ENCODE assay signal across 17 mouse cellular contexts in genomic region chr13:8664615-8665240, GRCm38 (mm10).
DNase-seq lines count a peak whose midpoint lies in the region; ATAC-seq lines count a peak whose summit lies in the region.
"Had no signal": no experiment of that assay in that cellular context is flagged by ENCODE, and none has a peak within 500 bp of the region (broad histone marks: within the 10 kb centered on the region; RNA-seq: fewer than 3 reads in every experiment).

No protein-coding gene starts in this region.

- 82% methylated on average over 9 of the region's 9 CpGs for WGBS in neural tube, embryonic 12.5 days
- 62% methylated on average over 9 of the region's 9 CpGs for WGBS in hindbrain, embryonic 15.5 days
- WGBS in midbrain, embryonic 15.5 days = 69% methylated on average over 9 of the region's 9 CpGs
- 84% methylated on average over 9 of the region's 9 CpGs for WGBS in heart, embryonic 12.5 days

- no peaks in the 10 kb centered on the region for H3K9me3 ChIP-seq in neural tube, embryonic 12.5 days
- no peaks in the 10 kb centered on the region for H3K9me3 ChIP-seq in hindbrain, embryonic 15.5 days
- no peaks in the 10 kb centered on the region for H3K9me3 ChIP-seq in midbrain, embryonic 15.5 days
- H3K9me3 ChIP-seq in heart, embryonic 12.5 days (replicated peaks) = no peaks in the 10 kb centered on the region; the same call in 1 of the 2 replicates

- H3K36me3 ChIP-seq in neural tube, embryonic 12.5 days = no peaks in the 10 kb centered on the region
- no peaks in the 10 kb centered on the region for H3K36me3 ChIP-seq in hindbrain, embryonic 15.5 days
- H3K36me3 ChIP-seq in midbrain, embryonic 15.5 days (replicated peaks) = no peaks in the 10 kb centered on the region
- no peaks in the 10 kb centered on the region for H3K36me3 ChIP-seq in heart, embryonic 12.5 days

- no peak overlapping the region for H3K9ac ChIP-seq in neural tube, embryonic 12.5 days
- no peak overlapping the region for H3K9ac ChIP-seq in hindbrain, embryonic 15.5 days
- H3K9ac ChIP-seq in midbrain, embryonic 15.5 days = no peak overlapping the region
- H3K9ac ChIP-seq in heart, embryonic 12.5 days = no peak overlapping the region
- H3K9ac ChIP-seq: forebrain, postnatal 0 days; liver, postnatal 0 days had no signal

- H3K4me1 ChIP-seq in neural tube, embryonic 12.5 days = no peaks in the 10 kb centered on the region
- 0 out of 2 replicates have a peak, but pooled peaks cover 5% of the 10 kb centered on the region for H3K4me1 ChIP-seq in hindbrain, embryonic 15.5 days (replicated peaks)
- no peaks in the 10 kb centered on the region for H3K4me1 ChIP-seq in midbrain, embryonic 15.5 days
- no peaks in the 10 kb centered on the region for H3K4me1 ChIP-seq in heart, embryonic 12.5 days (replicated peaks)

- no peak for DNase-seq in neural tube, embryonic 10.5 days (ENCODE audit: extremely low spot score, low spot score)
- DNase-seq in gastrocnemius, postnatal 25 days = no peak
- DNase-seq: adrenal gland, adult 8-10 months; cerebellum, adult 2 months; forebrain, postnatal 0 days; kidney, postnatal 25 days; liver, postnatal 0 days; right cerebral cortex, adult 18-20 months; thymus, adult 2 months had no signal

- H3K27me3 ChIP-seq in neural tube, embryonic 12.5 days (replicated peaks) = no peaks in the 10 kb centered on the region
- H3K27me3 ChIP-seq in hindbrain, embryonic 15.5 days = no peaks in the 10 kb centered on the region
- H3K27me3 ChIP-seq in midbrain, embryonic 15.5 days (replicated peaks) = no peaks in the 10 kb centered on the region
- H3K27me3 ChIP-seq in heart, embryonic 12.5 days (replicated peaks) = no peaks in the 10 kb centered on the region

- ATAC-seq in neural tube, embryonic 12.5 days (ENCODE audit: low FRiP score, low read depth) = peak; percentile 82
- peak; percentile 75 for ATAC-seq in hindbrain, embryonic 15.5 days (ENCODE audit: low FRiP score, low read depth)
- ATAC-seq in midbrain, embryonic 15.5 days (replicated peaks) = peak; percentile 81; the same call in 1 of the 2 replicates
- ATAC-seq in monocyte, adult 5-6 weeks (replicated peaks; ENCODE audit: insufficient number of reproducible peaks, low FRiP score, low TSS enrichment, poor library complexity, severe bottlenecking) = no peak
- ATAC-seq in heart, embryonic 12.5 days (ENCODE audit: insufficient number of reproducible peaks, low FRiP score) = no peak
- ATAC-seq: forebrain, postnatal 0 days; intestine, embryonic 16.5 days; liver, postnatal 0 days; lung, postnatal 0 days had no signal

- no peak overlapping the region for H3K4me3 ChIP-seq in neural tube, embryonic 12.5 days
- H3K4me3 ChIP-seq in hindbrain, embryonic 15.5 days = no peak overlapping the region
- H3K4me3 ChIP-seq in midbrain, embryonic 15.5 days = no peak overlapping the region
- H3K4me3 ChIP-seq in heart, embryonic 12.5 days = no peak overlapping the region
- H3K4me3 ChIP-seq: layer of hippocampus, adult 2 months had no signal

- H3K27ac ChIP-seq in neural tube, embryonic 12.5 days = no peak overlapping the region
- no peak overlapping the region for H3K27ac ChIP-seq in hindbrain, embryonic 15.5 days (replicated peaks)
- no peak overlapping the region for H3K27ac ChIP-seq in midbrain, embryonic 15.5 days
- no peak overlapping the region for H3K27ac ChIP-seq in heart, embryonic 12.5 days (ENCODE audit: poor library complexity, severe bottlenecking)
- H3K27ac ChIP-seq: layer of hippocampus, adult 2 months had no signal

- H3K4me2 ChIP-seq in neural tube, embryonic 12.5 days (replicated peaks) = no peak overlapping the region
- no peak overlapping the region for H3K4me2 ChIP-seq in hindbrain, embryonic 15.5 days
- no peak overlapping the region for H3K4me2 ChIP-seq in midbrain, embryonic 15.5 days
- no peak overlapping the region for H3K4me2 ChIP-seq in heart, embryonic 12.5 days

Comparison
In these comparisons a context has a peak if more than half of its experiments do, and no peak if none do; other contexts are left out.
1. ATAC-seq: peak in neural tube, embryonic 12.5 days (single experiment), hindbrain, embryonic 15.5 days (single experiment) and midbrain, embryonic 15.5 days (single experiment); none in monocyte, adult 5-6 weeks (single experiment) and heart, embryonic 12.5 days (single experiment).